Mouse (Mus musculus) neural tube, embryonic 11.5 days (tissue): ENCODE results near the gene Borcs6. TPM values are rescaled to one million over a fixed set of nuclear protein-coding genes. Genes with fewer than 3 reads are reported as not detected.

Experiments
- ATAC-seq: fragments of 200-750 bp; cut with Nextera tagmentation; 2 replicates; pipeline ENCODE4 v1.8.0; 2017; ENCODE audit warnings: moderate number of reproducible peaks, mild to moderate bottlenecking, moderate TSS enrichment, moderate library complexity; ENCODE audit not compliant: insufficient read depth, low FRiP score, low TSS enrichment
- DNase-seq: peaks from one replicate; pipeline ENCODE4 v3.0.0-alpha.2; 2015; ENCODE audit warnings: low spot score
- H3K27ac ChIP-seq: fragments of 300-500 bp; sonication (generic); 2 replicates; pipeline ENCODE4 v1.5.1; 2014; ENCODE audit warnings: low read depth, mild to moderate bottlenecking, low read length
- H3K27me3 ChIP-seq: fragments of 300-500 bp; sonication (generic); 2 replicates; pipeline ENCODE4 v1.6.1; 2014; ENCODE audit warnings: mild to moderate bottlenecking, low read length, mixed read lengths; ENCODE audit not compliant: control insufficient read depth, insufficient read depth
- H3K36me3 ChIP-seq: fragments of 300-500 bp; sonication (generic); 2 replicates; pipeline ENCODE4 v1.6.1; 2014; ENCODE audit warnings: mild to moderate bottlenecking, low read length, moderate library complexity, mixed read lengths; ENCODE audit not compliant: control insufficient read depth, insufficient read depth
- H3K4me1 ChIP-seq: fragments of 300-500 bp; sonication (generic); 2 replicates; pipeline ENCODE4 v1.6.1; 2014; ENCODE audit warnings: low read length, mixed read lengths; ENCODE audit not compliant: control insufficient read depth, insufficient read depth
- H3K4me2 ChIP-seq: fragments of 300-500 bp; sonication (generic); 2 replicates; pipeline ENCODE4 v1.6.1; 2014; ENCODE audit warnings: low read depth, mild to moderate bottlenecking, moderate library complexity
- H3K4me3 ChIP-seq: fragments of 300-500 bp; sonication (generic); 2 replicates; pipeline ENCODE4 v1.5.1; 2014; ENCODE audit warnings: low read depth, low read length
- H3K9ac ChIP-seq: fragments of 300-500 bp; sonication (generic); 2 replicates; pipeline ENCODE4 v1.6.1; 2014; ENCODE audit warnings: mild to moderate bottlenecking, low read length
- H3K9me3 ChIP-seq: fragments of 300-500 bp; sonication (generic); 2 replicates; pipeline ENCODE4 v1.6.1; 2016; ENCODE audit warnings: low read length; ENCODE audit not compliant: control insufficient read depth
- WGBS: fragments of 180-500 bp; shearing (Covaris S2); extraction: QIAGEN DNeasy Blood & Tissue Kit; methylation state at CpG from one replicate; pipeline ENCODE4 v1.1.7; 2014; 5-methylcytosine and 5-hydroxymethylcytosine counted together
- polyA plus RNA-seq: library from polyadenylated mRNA; unstranded; fragments of >200 nt; fragmentation: Nextera tagmentation; extraction: Ambion mirVana; gene quantifications from 2 replicates; pipeline ENCODE4 v1.2.1, GENCODE M21; 2014

Borcs6 gene
- polyA plus RNA-seq, 1 experiment from 2014 or later: 11.4 TPM

GRCm38 (mm10) chr11:69077316-69077715, 17.8 kb downstream of the Borcs6 start:
- Histone ChIP-seq H3K4me1 (peaks cover 2% of the 10 kb centered on the region; the same call in 1 of the 2 replicates), H3K9me3 (no peaks in the 10 kb centered on the region), H3K4me2 (no peak overlapping the region), H3K27ac (no peak overlapping the region), H3K27me3 (no peaks in the 10 kb centered on the region), H3K9ac (no peak overlapping the region), H3K36me3 (no peaks in the 10 kb centered on the region), H3K4me3 (no peak overlapping the region)
- WGBS: 92% methylated on average over 9 of the region's 9 CpGs
- ATAC-seq: no peak
- no peak for DNase-seq

- H3K27ac ChIP-seq: no peak overlapping the region
- no peak for DNase-seq
- WGBS: 73% methylated on average over 6 of the region's 6 CpGs
- no peaks in the 10 kb centered on the region for H3K36me3 ChIP-seq
- H3K27me3 ChIP-seq: no peaks in the 10 kb centered on the region
- ATAC-seq: no peak
- no peak overlapping the region for H3K4me2 ChIP-seq
- H3K9me3 ChIP-seq: no peaks in the 10 kb centered on the region
- H3K9ac ChIP-seq: no peak overlapping the region
- no peaks in the 10 kb centered on the region for H3K4me1 ChIP-seq
- H3K4me3 ChIP-seq: no peak overlapping the region
Observed at GRCm38 (mm10) chr11:69078041-69078440, 18.5 kb downstream of the Borcs6 start.

GRCm38 (mm10) chr11:69078805-69079438, 19.4 kb downstream of the Borcs6 start:
- Histone ChIP-seq H3K27me3 (no peaks in the 10 kb centered on the region), H3K36me3 (no peaks in the 10 kb centered on the region), H3K4me3 (no peak overlapping the region), H3K9ac (no peak overlapping the region), H3K4me2 (no peak overlapping the region), H3K27ac (no peak overlapping the region), H3K4me1 (no peaks in the 10 kb centered on the region), H3K9me3 (no peaks in the 10 kb centered on the region)
- WGBS: 66% methylated on average over 5 of the region's 5 CpGs
- DNase-seq: no peak
- no peak for ATAC-seq

- no peak for DNase-seq
Observed at GRCm38 (mm10) chr11:69080102-69080854, 20.8 kb downstream of the Borcs6 start.

GRCm38 (mm10) chr11:69080855-69081222, 21.3 kb downstream of the Borcs6 start:
- no peak for ATAC-seq
- no peaks in the 10 kb centered on the region for H3K4me1 ChIP-seq
- no peaks in the 10 kb centered on the region for H3K9me3 ChIP-seq
- H3K36me3 ChIP-seq: no peaks in the 10 kb centered on the region
- no peak overlapping the region for H3K27ac ChIP-seq
- H3K4me2 ChIP-seq: no peak overlapping the region
- no peak overlapping the region for H3K9ac ChIP-seq
- WGBS: 83% methylated on average over 8 of the region's 8 CpGs
- no peak overlapping the region for H3K4me3 ChIP-seq
- no peaks in the 10 kb centered on the region for H3K27me3 ChIP-seq
- no peak for DNase-seq

More at GRCm38 (mm10) chr11:69080102-69080854, 20.8 kb downstream of the Borcs6 start:
- ATAC-seq: no peak
- H3K36me3 ChIP-seq: no peaks in the 10 kb centered on the region
- no peak overlapping the region for H3K4me2 ChIP-seq
- no peaks in the 10 kb centered on the region for H3K9me3 ChIP-seq
- no peaks in the 10 kb centered on the region for H3K4me1 ChIP-seq
- no peak overlapping the region for H3K9ac ChIP-seq
- 78% methylated on average over 15 of the region's 15 CpGs for WGBS
- H3K4me3 ChIP-seq: no peak overlapping the region
- no peaks in the 10 kb centered on the region for H3K27me3 ChIP-seq
- no peak overlapping the region for H3K27ac ChIP-seq

- no peak for ATAC-seq
- H3K36me3 ChIP-seq: no peaks in the 10 kb centered on the region
- H3K4me1 ChIP-seq: no peaks in the 10 kb centered on the region
- no peak overlapping the region for H3K27ac ChIP-seq
- H3K27me3 ChIP-seq: no peaks in the 10 kb centered on the region
- no peak overlapping the region for H3K4me2 ChIP-seq
- H3K4me3 ChIP-seq: no peak overlapping the region
- no peak for DNase-seq
- 81% methylated on average over 7 of the region's 7 CpGs for WGBS
- H3K9ac ChIP-seq: no peak overlapping the region
- H3K9me3 ChIP-seq: no peaks in the 10 kb centered on the region
Observed at GRCm38 (mm10) chr11:69081613-69082012, 22.1 kb downstream of the Borcs6 start.

GRCm38 (mm10) chr11:69085608-69086007, 26.1 kb downstream of the Borcs6 start:
- ATAC-seq (no peak), DNase-seq (no peak)
- H3K27me3 ChIP-seq: no peaks in the 10 kb centered on the region
- no peaks in the 10 kb centered on the region for H3K36me3 ChIP-seq
- no peak overlapping the region for H3K4me3 ChIP-seq
- no peaks in the 10 kb centered on the region for H3K9me3 ChIP-seq
- peaks cover 10% of the 10 kb centered on the region for H3K4me1 ChIP-seq
- 69% methylated on average over 6 of the region's 6 CpGs for WGBS
- H3K4me2 ChIP-seq: no peak overlapping the region
- H3K9ac ChIP-seq: no peak overlapping the region
- H3K27ac ChIP-seq: no peak overlapping the region

GRCm38 (mm10) chr11:69086390-69086789, 26.9 kb downstream of the Borcs6 start:
- ATAC-seq: no peak
- Histone ChIP-seq H3K36me3 (no peaks in the 10 kb centered on the region), H3K27ac (no peak overlapping the region), H3K9me3 (no peaks in the 10 kb centered on the region), H3K4me1 (peaks cover 10% of the 10 kb centered on the region), H3K4me3 (no peak overlapping the region), H3K9ac (no peak overlapping the region), H3K27me3 (no peaks in the 10 kb centered on the region), H3K4me2 (no peak overlapping the region)
- 67% methylated on average over 6 of the region's 6 CpGs for WGBS
- no peak for DNase-seq

- no peaks in the 10 kb centered on the region for H3K27me3 ChIP-seq
- ATAC-seq (no peak), DNase-seq (no peak)
- no peak overlapping the region for H3K9ac ChIP-seq
- peaks cover 10% of the 10 kb centered on the region for H3K4me1 ChIP-seq
- no peaks in the 10 kb centered on the region for H3K9me3 ChIP-seq
- no peak overlapping the region for H3K4me3 ChIP-seq
- H3K27ac ChIP-seq: peak overlapping the region; percentile 40; the same call in 1 of the 2 replicates
- no peaks in the 10 kb centered on the region for H3K36me3 ChIP-seq
- WGBS: 30% methylated on average over 4 of the region's 4 CpGs
- H3K4me2 ChIP-seq: no peak overlapping the region
Observed at GRCm38 (mm10) chr11:69087082-69087481, 27.6 kb downstream of the Borcs6 start.
